Mouse (Mus musculus) lung, embryonic 15.5 days (tissue): ENCODE data around the gene Lrrc28. TPM values are rescaled to one million over a fixed set of nuclear protein-coding genes. Genes with fewer than 3 reads are reported as not detected.

Experiments used
- ATAC-seq: fragments of 200-750 bp; cut with Nextera tagmentation; 2 replicates; pipeline ENCODE4 v1.8.0; 2017; ENCODE audit warnings: moderate number of reproducible peaks, borderline replicate concordance; ENCODE audit not compliant: low FRiP score, low TSS enrichment; ENCODE audit errors: extremely low read depth
- H3K27ac ChIP-seq: fragments of 300-500 bp; sonication (generic); 2 replicates; pipeline ENCODE4 v1.5.1; 2015; ENCODE audit warnings: moderate library complexity, mild to moderate bottlenecking, inconsistent platforms
- H3K27me3 ChIP-seq: fragments of 300-500 bp; sonication (generic); 2 replicates; pipeline ENCODE4 v1.6.1; 2015; ENCODE audit warnings: inconsistent platforms
- H3K36me3 ChIP-seq: fragments of 300-500 bp; sonication (generic); 2 replicates; pipeline ENCODE4 v1.6.1; 2015; ENCODE audit warnings: inconsistent platforms
- H3K4me1 ChIP-seq: fragments of 300-500 bp; sonication (generic); 2 replicates; pipeline ENCODE4 v1.6.1; 2015; ENCODE audit warnings: inconsistent platforms
- H3K4me2 ChIP-seq: fragments of 300-500 bp; sonication (generic); 2 replicates; pipeline ENCODE4 v1.6.1; 2015; ENCODE audit warnings: inconsistent platforms, mild to moderate bottlenecking, moderate library complexity
- H3K4me3 ChIP-seq: fragments of 300-500 bp; sonication (generic); 2 replicates; pipeline ENCODE4 v1.5.1; 2015; ENCODE audit warnings: mild to moderate bottlenecking, inconsistent platforms
- H3K9ac ChIP-seq: fragments of 300-500 bp; sonication (generic); 2 replicates; pipeline ENCODE4 v1.6.1; 2015; ENCODE audit warnings: inconsistent platforms
- H3K9me3 ChIP-seq: fragments of 300-500 bp; sonication (generic); 2 replicates; pipeline ENCODE4 v1.6.1; 2016; ENCODE audit warnings: inconsistent platforms
- WGBS: fragments of 180-500 bp; shearing (Covaris S2); methylation state at CpG from one replicate; pipeline ENCODE4 v1.1.7; 2015; 5-methylcytosine and 5-hydroxymethylcytosine counted together
- polyA plus RNA-seq: library from polyadenylated mRNA; unstranded; fragments of >200 nt; fragmentation: Nextera tagmentation; extraction: Ambion mirVana; gene quantifications from 2 replicates; pipeline ENCODE4 v1.2.1, GENCODE M21; 2015

The Lrrc28 gene
- polyA plus RNA-seq, 1 experiment from 2014 or later = 14.5 TPM

- WGBS = 10% methylated on average over 10 of the region's 10 CpGs
Observed at GRCm38 (mm10) chr7:67672650-67673049, 27.6 kb upstream of the Lrrc28 start.

GRCm38 (mm10) chr7:67670965-67671364 is 25.9 kb upstream of the Lrrc28 start:
- Histone ChIP-seq H3K9me3 (no peaks in the 10 kb centered on the region), H3K36me3 (peaks cover 38% of the 10 kb centered on the region), H3K9ac (no peak overlapping the region), H3K4me2 (no peak overlapping the region), H3K4me1 (0 out of 2 replicates have a peak, but pooled peaks cover 11% of the 10 kb centered on the region), H3K27me3 (no peaks in the 10 kb centered on the region), H3K4me3 (no peak overlapping the region), H3K27ac (no peak overlapping the region)
- ATAC-seq = no peak
- 91% methylated on average over 1 of the region's 1 CpGs for WGBS

More at GRCm38 (mm10) chr7:67672650-67673049, 27.6 kb upstream of the Lrrc28 start:
- Histone ChIP-seq H3K9ac (no peak overlapping the region), H3K27ac (no peak overlapping the region), H3K4me3 (no peak overlapping the region), H3K36me3 (peaks cover 27% of the 10 kb centered on the region), H3K4me1 (0 out of 2 replicates have a peak, but pooled peaks cover 11% of the 10 kb centered on the region), H3K9me3 (no peaks in the 10 kb centered on the region), H3K4me2 (no peak overlapping the region), H3K27me3 (no peaks in the 10 kb centered on the region)
- peak; percentile 58; the same call in 1 of the 2 replicates for ATAC-seq

GRCm38 (mm10) chr7:67663981-67664694 is 19.1 kb upstream of the Lrrc28 start:
- no peak overlapping the region for H3K4me2 ChIP-seq
- H3K9me3 ChIP-seq = no peaks in the 10 kb centered on the region
- no peak overlapping the region for H3K9ac ChIP-seq
- 78% methylated on average over 14 of the region's 14 CpGs for WGBS
- peaks cover 37% of the 10 kb centered on the region for H3K36me3 ChIP-seq
- ATAC-seq = no peak
- H3K27ac ChIP-seq = no peak overlapping the region
- no peak overlapping the region for H3K4me3 ChIP-seq
- H3K4me1 ChIP-seq = 0 out of 2 replicates have a peak, but pooled peaks cover 2% of the 10 kb centered on the region
- no peaks in the 10 kb centered on the region for H3K27me3 ChIP-seq

- H3K27ac ChIP-seq = no peak overlapping the region
- 65% methylated on average over 5 of the region's 5 CpGs for WGBS
- H3K4me2 ChIP-seq = no peak overlapping the region
- H3K4me3 ChIP-seq = no peak overlapping the region
- no peaks in the 10 kb centered on the region for H3K27me3 ChIP-seq
- H3K9me3 ChIP-seq = no peaks in the 10 kb centered on the region
- 0 out of 2 replicates have a peak, but pooled peaks cover 2% of the 10 kb centered on the region for H3K4me1 ChIP-seq
- no peak for ATAC-seq
- H3K9ac ChIP-seq = no peak overlapping the region
- peaks cover 29% of the 10 kb centered on the region for H3K36me3 ChIP-seq
Observed at GRCm38 (mm10) chr7:67662424-67662823, 17.4 kb upstream of the Lrrc28 start.

- H3K4me2 ChIP-seq = no peak overlapping the region
- 0 out of 2 replicates have a peak, but pooled peaks cover 2% of the 10 kb centered on the region for H3K4me1 ChIP-seq
- H3K9ac ChIP-seq = no peak overlapping the region
- H3K36me3 ChIP-seq = peaks cover 7% of the 10 kb centered on the region; the same call in 1 of the 2 replicates
- WGBS = 89% methylated on average over 4 of the region's 4 CpGs
- no peak overlapping the region for H3K4me3 ChIP-seq
- no peak for ATAC-seq
- H3K27me3 ChIP-seq = no peaks in the 10 kb centered on the region
- H3K27ac ChIP-seq = no peak overlapping the region
- no peaks in the 10 kb centered on the region for H3K9me3 ChIP-seq
Observed at GRCm38 (mm10) chr7:67658110-67658509, 13.0 kb upstream of the Lrrc28 start.

GRCm38 (mm10) chr7:67655186-67655585 is 10.1 kb upstream of the Lrrc28 start:
- H3K9ac ChIP-seq = no peak overlapping the region
- no peak for ATAC-seq
- peaks cover 10% of the 10 kb centered on the region; the same call in 1 of the 2 replicates for H3K4me1 ChIP-seq
- no peaks in the 10 kb centered on the region for H3K9me3 ChIP-seq
- H3K4me3 ChIP-seq = no peak overlapping the region
- WGBS = 23% methylated on average over 1 of the region's 1 CpGs
- no peak overlapping the region for H3K4me2 ChIP-seq
- H3K36me3 ChIP-seq = no peaks in the 10 kb centered on the region
- H3K27ac ChIP-seq = no peak overlapping the region
- no peaks in the 10 kb centered on the region for H3K27me3 ChIP-seq

- H3K9ac ChIP-seq = no peak overlapping the region
- no peaks in the 10 kb centered on the region for H3K36me3 ChIP-seq
- ATAC-seq = no peak
- no peaks in the 10 kb centered on the region for H3K27me3 ChIP-seq
- H3K4me1 ChIP-seq = peaks cover 13% of the 10 kb centered on the region
- no peak overlapping the region for H3K4me3 ChIP-seq
- H3K9me3 ChIP-seq = no peaks in the 10 kb centered on the region
- no peak overlapping the region for H3K27ac ChIP-seq
- no peak overlapping the region for H3K4me2 ChIP-seq
- 50% methylated on average over 7 of the region's 7 CpGs for WGBS
Observed at GRCm38 (mm10) chr7:67654668-67655067, 9.6 kb upstream of the Lrrc28 start.

- no peak overlapping the region for H3K4me3 ChIP-seq
- H3K27ac ChIP-seq = no peak overlapping the region
- H3K36me3 ChIP-seq = no peaks in the 10 kb centered on the region
- H3K9ac ChIP-seq = no peak overlapping the region
- no peaks in the 10 kb centered on the region for H3K9me3 ChIP-seq
- ATAC-seq = no peak
- no peaks in the 10 kb centered on the region for H3K27me3 ChIP-seq
- no peak overlapping the region for H3K4me2 ChIP-seq
- WGBS = 68% methylated on average over 5 of the region's 5 CpGs
- H3K4me1 ChIP-seq = peaks cover 25% of the 10 kb centered on the region
Observed at GRCm38 (mm10) chr7:67652211-67652610, 7.1 kb upstream of the Lrrc28 start.

GRCm38 (mm10) chr7:67648376-67648775 is 3.3 kb upstream of the Lrrc28 start:
- Histone ChIP-seq H3K36me3 (no peaks in the 10 kb centered on the region), H3K4me3 (peak overlapping the region; percentile 50), H3K9ac (peak overlapping the region; percentile 18), H3K27me3 (no peaks in the 10 kb centered on the region), H3K4me1 (peaks cover 45% of the 10 kb centered on the region), H3K9me3 (no peaks in the 10 kb centered on the region), H3K27ac (no peak overlapping the region), H3K4me2 (peak overlapping the region; percentile 59)
- 61% methylated on average over 4 of the region's 4 CpGs for WGBS
- no peak for ATAC-seq

GRCm38 (mm10) chr7:67647277-67647676 is 2.2 kb upstream of the Lrrc28 start, which contains the start of gene Ttc23:
Gene Ttc23, plus strand, starts transcription at chr7:67647410.
- peak within 1 kb of the TSS; percentile 68 for H3K27ac ChIP-seq
- ATAC-seq = peak; percentile 24; the same call in 1 of the 2 replicates
- WGBS = 3% methylated on average over 5 of the region's 5 CpGs

GRCm38 (mm10) chr7:67646131-67646530 is 1.1 kb upstream of the Lrrc28 start:
- Histone ChIP-seq H3K27me3 (no peaks in the 10 kb centered on the region), H3K27ac (peak overlapping the region; percentile 78), H3K36me3 (no peaks in the 10 kb centered on the region), H3K9ac (peak overlapping the region; percentile 76), H3K4me2 (peak overlapping the region; percentile 74), H3K4me3 (peak overlapping the region; percentile 65), H3K9me3 (no peaks in the 10 kb centered on the region), H3K4me1 (peaks cover 42% of the 10 kb centered on the region)
- 7% methylated on average over 6 of the region's 6 CpGs for WGBS
- no peak for ATAC-seq

More at GRCm38 (mm10) chr7:67647277-67647676, 2.2 kb upstream of the Lrrc28 start, which contains the start of gene Ttc23:
- H3K9ac ChIP-seq = peak within 1 kb of the TSS; percentile 76
- H3K9me3 ChIP-seq = no peaks in the 10 kb centered on the region
- H3K4me1 ChIP-seq = peaks cover 45% of the 10 kb centered on the region
- no peaks in the 10 kb centered on the region for H3K27me3 ChIP-seq
- H3K4me2 ChIP-seq = peak within 1 kb of the TSS; percentile 74
- peak within 1 kb of the TSS; percentile 65 for H3K4me3 ChIP-seq
- H3K36me3 ChIP-seq = no peaks in the 10 kb centered on the region

GRCm38 (mm10) chr7:67645681-67646014 is 580 bp upstream of the Lrrc28 start:
- ATAC-seq = peak; percentile 4; the same call in 1 of the 2 replicates
- WGBS = 1% methylated on average over 15 of the region's 15 CpGs
- peak overlapping the region; percentile 78 for H3K27ac ChIP-seq
- no peaks in the 10 kb centered on the region for H3K9me3 ChIP-seq
- peaks cover 38% of the 10 kb centered on the region for H3K4me1 ChIP-seq
- H3K36me3 ChIP-seq = no peaks in the 10 kb centered on the region
- H3K9ac ChIP-seq = peak overlapping the region; percentile 76
- no peaks in the 10 kb centered on the region for H3K27me3 ChIP-seq
- H3K4me2 ChIP-seq = peak overlapping the region; percentile 74
- peak overlapping the region; percentile 65 for H3K4me3 ChIP-seq
